Mouse (Mus musculus) stomach, embryonic 14.5 days (tissue): ENCODE measurements around the gene Max. TPM values are rescaled to one million over a fixed set of nuclear protein-coding genes. Genes with fewer than 3 reads are reported as not detected.

ENCODE experiments used
- ATAC-seq: fragments of 200-750 bp; cut with Nextera tagmentation; 2 replicates; pipeline ENCODE4 v1.8.0; 2017; ENCODE audit warnings: low read depth, moderate TSS enrichment; ENCODE audit not compliant: insufficient number of reproducible peaks, insufficient read depth, low FRiP score
- H3K27ac ChIP-seq: fragments of 300-500 bp; sonication (generic); 2 replicates; pipeline ENCODE4 v1.5.1; 2014; ENCODE audit warnings: mild to moderate bottlenecking, low read length, moderate library complexity, mixed read lengths
- H3K27me3 ChIP-seq: fragments of 300-500 bp; sonication (generic); 2 replicates; pipeline ENCODE4 v1.6.1; 2014; ENCODE audit warnings: low read length, control low read depth, mixed read lengths; ENCODE audit not compliant: control insufficient read depth, insufficient read depth
- H3K36me3 ChIP-seq: fragments of 300-500 bp; sonication (generic); 2 replicates; pipeline ENCODE4 v1.6.1; 2014; ENCODE audit warnings: mild to moderate bottlenecking, control low read depth, low read length, moderate library complexity, mixed read lengths; ENCODE audit not compliant: control insufficient read depth, insufficient read depth
- H3K4me1 ChIP-seq: fragments of 300-500 bp; sonication (generic); 2 replicates; pipeline ENCODE4 v1.6.1; 2014; ENCODE audit warnings: low read length, control low read depth, mixed read lengths; ENCODE audit not compliant: control insufficient read depth, insufficient read depth
- H3K4me2 ChIP-seq: fragments of 300-500 bp; sonication (generic); replicated peaks from 2 replicates; pipeline ENCODE4 v1.6.1; 2014; ENCODE audit warnings: low read depth, low read length, control low read depth
- H3K4me3 ChIP-seq: fragments of 300-500 bp; sonication (generic); 2 replicates; pipeline ENCODE4 v1.5.1; 2014; ENCODE audit warnings: low read depth, low read length, control low read depth
- H3K9ac ChIP-seq: fragments of 300-500 bp; sonication (generic); replicated peaks from 2 replicates; pipeline ENCODE4 v1.6.1; 2014; ENCODE audit warnings: low read depth, mild to moderate bottlenecking, control low read depth, low read length, moderate library complexity, mixed read lengths
- H3K9me3 ChIP-seq: fragments of 300-500 bp; sonication (generic); 2 replicates; pipeline ENCODE4 v1.6.1; 2016; ENCODE audit warnings: low read depth, low read length, control low read depth; ENCODE audit not compliant: control insufficient read depth
- WGBS: fragments of 180-500 bp; shearing (Covaris S2); extraction: QIAGEN DNeasy Blood & Tissue Kit; methylation state at CpG from one replicate; pipeline ENCODE4 v1.1.7; 2014; 5-methylcytosine and 5-hydroxymethylcytosine counted together
- polyA plus RNA-seq: library from polyadenylated mRNA; unstranded; fragments of >200 nt; fragmentation: Nextera tagmentation; extraction: Ambion mirVana; gene quantifications from 2 replicates; pipeline ENCODE4 v1.2.1, GENCODE M21; 2014

Gene Max
- polyA plus RNA-seq, 1 experiment from 2014 or later, result 40.3 TPM

GRCm38 (mm10) chr12:76909218-76909617, 52.8 kb downstream of the Max start:
- H3K4me2 ChIP-seq, result no peak overlapping the region
- no peaks in the 10 kb centered on the region for H3K27me3 ChIP-seq
- H3K4me3 ChIP-seq, result no peak overlapping the region
- no peaks in the 10 kb centered on the region for H3K4me1 ChIP-seq
- no peak overlapping the region for H3K27ac ChIP-seq
- no peaks in the 10 kb centered on the region; the same call in 1 of the 2 replicates for H3K36me3 ChIP-seq
- WGBS, result 81% methylated on average over 5 of the region's 5 CpGs
- H3K9me3 ChIP-seq, result no peaks in the 10 kb centered on the region
- ATAC-seq, result peak; percentile 62; the same call in 1 of the 2 replicates
- no peak overlapping the region for H3K9ac ChIP-seq

GRCm38 (mm10) chr12:76906278-76906677, 55.7 kb downstream of the Max start:
- no peak overlapping the region for H3K4me3 ChIP-seq
- 80% methylated on average over 1 of the region's 1 CpGs for WGBS
- no peaks in the 10 kb centered on the region for H3K27me3 ChIP-seq
- no peak for ATAC-seq
- H3K27ac ChIP-seq, result no peak overlapping the region
- H3K4me1 ChIP-seq, result no peaks in the 10 kb centered on the region
- H3K9me3 ChIP-seq, result no peaks in the 10 kb centered on the region
- no peak overlapping the region for H3K4me2 ChIP-seq
- no peak overlapping the region for H3K9ac ChIP-seq
- H3K36me3 ChIP-seq, result no peaks in the 10 kb centered on the region

- Histone ChIP-seq H3K4me1 (no peaks in the 10 kb centered on the region), H3K9ac (no peak overlapping the region), H3K27me3 (no peaks in the 10 kb centered on the region), H3K27ac (no peak overlapping the region), H3K9me3 (no peaks in the 10 kb centered on the region), H3K4me2 (no peak overlapping the region), H3K4me3 (no peak overlapping the region), H3K36me3 (no peaks in the 10 kb centered on the region; the same call in 1 of the 2 replicates)
- 79% methylated on average over 3 of the region's 3 CpGs for WGBS
- ATAC-seq, result no peak
Measured at GRCm38 (mm10) chr12:76901508-76902294, 60.3 kb downstream of the Max start.

GRCm38 (mm10) chr12:76899261-76899975, 62.6 kb downstream of the Max start:
- Histone ChIP-seq H3K27ac (no peak overlapping the region), H3K4me3 (no peak overlapping the region), H3K4me2 (no peak overlapping the region), H3K36me3 (no peaks in the 10 kb centered on the region; the same call in 1 of the 2 replicates), H3K9ac (no peak overlapping the region), H3K9me3 (no peaks in the 10 kb centered on the region), H3K27me3 (no peaks in the 10 kb centered on the region), H3K4me1 (0 out of 2 replicates have a peak, but pooled peaks cover 4% of the 10 kb centered on the region)
- WGBS, result 92% methylated on average over 10 of the region's 10 CpGs
- no peak for ATAC-seq

GRCm38 (mm10) chr12:76898141-76898540, 63.9 kb downstream of the Max start:
- Histone ChIP-seq H3K9ac (no peak overlapping the region), H3K27ac (no peak overlapping the region), H3K4me2 (no peak overlapping the region), H3K36me3 (no peaks in the 10 kb centered on the region; the same call in 1 of the 2 replicates), H3K27me3 (no peaks in the 10 kb centered on the region), H3K9me3 (no peaks in the 10 kb centered on the region), H3K4me1 (0 out of 2 replicates have a peak, but pooled peaks cover 4% of the 10 kb centered on the region), H3K4me3 (no peak overlapping the region)
- no peak for ATAC-seq

- Histone ChIP-seq H3K9ac (no peak overlapping the region), H3K27ac (no peak overlapping the region), H3K9me3 (no peaks in the 10 kb centered on the region), H3K4me2 (no peak overlapping the region), H3K4me1 (0 out of 2 replicates have a peak, but pooled peaks cover 4% of the 10 kb centered on the region), H3K27me3 (no peaks in the 10 kb centered on the region), H3K36me3 (no peaks in the 10 kb centered on the region; the same call in 1 of the 2 replicates), H3K4me3 (no peak overlapping the region)
- 88% methylated on average over 10 of the region's 10 CpGs for whole genome bisulfite sequencing
- ATAC-seq, result no peak
Measured at GRCm38 (mm10) chr12:76897006-76897405, 65.0 kb downstream of the Max start.

- Histone ChIP-seq H3K4me2 (no peak overlapping the region), H3K27ac (no peak overlapping the region), H3K9ac (no peak overlapping the region), H3K9me3 (no peaks in the 10 kb centered on the region), H3K4me3 (no peak overlapping the region), H3K4me1 (0 out of 2 replicates have a peak, but pooled peaks cover 4% of the 10 kb centered on the region), H3K27me3 (no peaks in the 10 kb centered on the region), H3K36me3 (no peaks in the 10 kb centered on the region; the same call in 1 of the 2 replicates)
- 92% methylated on average over 4 of the region's 4 CpGs for WGBS
- ATAC-seq, result no peak
Measured at GRCm38 (mm10) chr12:76896566-76896965, 65.4 kb downstream of the Max start.

- Histone ChIP-seq H3K27ac (no peak overlapping the region), H3K36me3 (no peaks in the 10 kb centered on the region; the same call in 1 of the 2 replicates), H3K27me3 (no peaks in the 10 kb centered on the region), H3K4me3 (no peak overlapping the region), H3K4me2 (no peak overlapping the region), H3K4me1 (0 out of 2 replicates have a peak, but pooled peaks cover 4% of the 10 kb centered on the region), H3K9me3 (no peaks in the 10 kb centered on the region), H3K9ac (no peak overlapping the region)
- WGBS, result 46% methylated on average over 7 of the region's 7 CpGs
- peak; percentile 53; the same call in 1 of the 2 replicates for ATAC-seq
Measured at GRCm38 (mm10) chr12:76895777-76896176, 66.2 kb downstream of the Max start.
